Comparison of ENCODE assay signal across 9 mouse cellular contexts in genomic region chr4:123254617-123255016, GRCm38 (mm10). TPM values are rescaled to one million over a fixed set of nuclear protein-coding genes. Genes with fewer than 3 reads are reported as not detected.
A peak's percentile ranks its signal among the peaks of the same experiment; 100 is the strongest.
DNase-seq lines count a peak whose midpoint lies in the region; ATAC-seq and TF ChIP-seq lines count a peak whose summit lies in the region.
"Had no signal": no experiment of that assay in that cellular context is flagged by ENCODE, and none has a peak within 500 bp of the region (broad histone marks: within the 10 kb centered on the region; RNA-seq: fewer than 3 reads in every experiment).

No protein-coding gene starts in this region.

- H3K4me3 ChIP-seq in heart, adult 2 months = no peak overlapping the region
- no peak overlapping the region for H3K4me3 ChIP-seq in thymus, adult 2 months (ENCODE audit: control insufficient read depth, insufficient read depth, low read length)
- no peak overlapping the region for H3K4me3 ChIP-seq in forebrain, embryonic 15.5 days
- H3K4me3 ChIP-seq in midbrain, embryonic 14.5 days (replicated peaks; ENCODE audit: low read depth, low read length) = no peak overlapping the region
- H3K4me3 ChIP-seq: megakaryocyte, embryonic 14.5 days had no signal

- intact Hi-C loops in heart, adult 2 months (cut with DNase I) = loop anchor here (1.0 to 5.0 kb wide), 2 partner anchors 35 to 97 kb away; no protein-coding TSS in a partner anchor

- no peaks in the 10 kb centered on the region for H3K9me3 ChIP-seq in forebrain, embryonic 15.5 days
- no peaks in the 10 kb centered on the region for H3K9me3 ChIP-seq in midbrain, embryonic 14.5 days (ENCODE audit: control insufficient read depth, low read length)

- no peak overlapping the region for H3K27ac ChIP-seq in heart, adult 2 months
- no peak overlapping the region for H3K27ac ChIP-seq in thymus, adult 2 months (ENCODE audit: control insufficient read depth, insufficient read depth, low read length)
- H3K27ac ChIP-seq in forebrain, embryonic 15.5 days (replicated peaks) = no peak overlapping the region
- H3K27ac ChIP-seq in midbrain, embryonic 14.5 days (replicated peaks; ENCODE audit: low read depth, low read length) = no peak overlapping the region

- TF ChIP-seq EP300 in heart, adult 2 months (IDR thresholded peaks at IDR 0.05; ENCODE audit: insufficient read depth, low read depth, low read length) = 0 out of 2 replicates have a peak, but pooled peaks have one; percentile 22

- 9% methylated on average over 5 of the region's 5 CpGs for WGBS in heart, adult 2 months
- 12% methylated on average over 5 of the region's 5 CpGs for WGBS in thymus, adult 2 months
- 16% methylated on average over 5 of the region's 5 CpGs for WGBS in forebrain, embryonic 15.5 days
- 13% methylated on average over 5 of the region's 5 CpGs for WGBS in midbrain, embryonic 14.5 days

- TF ChIP-seq CTCF in heart, adult 2 months (IDR thresholded peaks at IDR 0.05) = peak; percentile 84
- no peak for TF ChIP-seq CTCF in thymus, adult 2 months (IDR thresholded peaks at IDR 0.05; ENCODE audit: borderline replicate concordance, control insufficient read depth, extremely low read depth, insufficient read depth, low read length, poor library complexity)

- no peak for DNase-seq in heart, adult 2 months
- DNase-seq in heart, postnatal 4 days = no peak
- peak; percentile 71 for DNase-seq in thymus, postnatal 0 days (ENCODE audit: low spot score)
- DNase-seq in thymus, adult 2 months = no peak
- peak; percentile 88 for DNase-seq in midbrain, embryonic 14.5 days
- no peak for DNase-seq in adrenal gland, adult 8-10 months
- no peak for DNase-seq in ovary, postnatal 14 days (ENCODE audit: low spot score)

- no peak overlapping the region for H3K4me2 ChIP-seq in forebrain, embryonic 15.5 days (replicated peaks)
- H3K4me2 ChIP-seq in midbrain, embryonic 14.5 days (ENCODE audit: low read length) = no peak overlapping the region

- H3K27me3 ChIP-seq in heart, adult 2 months (ENCODE audit: control insufficient read depth, insufficient read depth, low read length) = no peaks in the 10 kb centered on the region
- H3K27me3 ChIP-seq in thymus, adult 2 months (ENCODE audit: control insufficient read depth, insufficient read depth, low read length) = no peaks in the 10 kb centered on the region
- no peaks in the 10 kb centered on the region for H3K27me3 ChIP-seq in forebrain, embryonic 15.5 days
- no peaks in the 10 kb centered on the region for H3K27me3 ChIP-seq in midbrain, embryonic 14.5 days (ENCODE audit: control insufficient read depth, insufficient read depth, low read length)

- ATAC-seq in forebrain, embryonic 15.5 days (replicated peaks) = peak; percentile 57; the same call in 1 of the 2 replicates
- no peak for ATAC-seq in midbrain, embryonic 14.5 days (ENCODE audit: low FRiP score, low TSS enrichment)

- no peaks in the 10 kb centered on the region for H3K79me2 ChIP-seq in heart, adult 2 months (replicated peaks; ENCODE audit: control insufficient read depth, insufficient read depth, low read length)

- H3K9ac ChIP-seq in heart, adult 2 months (ENCODE audit: low read depth, low read length) = no peak overlapping the region
- no peak overlapping the region for H3K9ac ChIP-seq in forebrain, embryonic 15.5 days (replicated peaks)
- H3K9ac ChIP-seq in midbrain, embryonic 14.5 days (replicated peaks; ENCODE audit: low read length) = no peak overlapping the region

- no peak for TF ChIP-seq POLR2A in heart, adult 2 months (IDR thresholded peaks at IDR 0.05; ENCODE audit: insufficient read depth, low read depth, low read length)
- no peak for TF ChIP-seq POLR2A in thymus, adult 2 months (IDR thresholded peaks at IDR 0.05; ENCODE audit: control insufficient read depth, extremely low read depth, insufficient read depth, low read length, poor library complexity)

- H3K4me1 ChIP-seq in heart, adult 2 months (ENCODE audit: control insufficient read depth, insufficient read depth, low read length) = peaks cover 5% of the 10 kb centered on the region
- H3K4me1 ChIP-seq in thymus, adult 2 months (replicated peaks; ENCODE audit: control insufficient read depth, insufficient read depth, low read length) = no peaks in the 10 kb centered on the region
- no peaks in the 10 kb centered on the region for H3K4me1 ChIP-seq in forebrain, embryonic 15.5 days
- H3K4me1 ChIP-seq in midbrain, embryonic 14.5 days (ENCODE audit: control insufficient read depth, insufficient read depth, low read length) = no peaks in the 10 kb centered on the region

- no peaks in the 10 kb centered on the region for H3K36me3 ChIP-seq in heart, adult 2 months (ENCODE audit: control insufficient read depth, insufficient read depth, low read length)
- no peaks in the 10 kb centered on the region for H3K36me3 ChIP-seq in thymus, adult 2 months (ENCODE audit: control insufficient read depth, insufficient read depth, low read length)
- no peaks in the 10 kb centered on the region for H3K36me3 ChIP-seq in forebrain, embryonic 15.5 days
- H3K36me3 ChIP-seq in midbrain, embryonic 14.5 days (ENCODE audit: control insufficient read depth, insufficient read depth, low read length) = no peaks in the 10 kb centered on the region

RNA-seq across cellular contexts. Expression of gene Pabpc4, which starts 7.5 kb away (rescaled TPM):
- 100 to 1,000 TPM; 336 to 376 TPM for total RNA-seq in heart, adult 2 months (2021)
- 207 and 299 TPM in 2 replicates for polyA plus RNA-seq in heart, adult 2 months (2012; rRNA removed)
- 100 to 1,000 TPM; 246 to 255 TPM for total RNA-seq in heart, postnatal 4 days (2021)
- polyA plus RNA-seq in thymus, postnatal 0 days (2015; fragmentation: Nextera tagmentation; extraction: Ambion mirVana) = 26.1 and 26.4 TPM in 2 replicates
- polyA plus RNA-seq in thymus, adult 2 months (2012; rRNA removed) = 146 and 174 TPM in 2 replicates
- 28.4 and 32.0 TPM in 2 replicates for polyA plus RNA-seq in forebrain, embryonic 15.5 days (2015; fragmentation: Nextera tagmentation; extraction: Ambion mirVana)
- 31.3 and 33.6 TPM in 2 replicates for polyA plus RNA-seq in midbrain, embryonic 14.5 days (2014; fragmentation: Nextera tagmentation; extraction: Ambion mirVana)
- 10 to 100 TPM; 82.8 to 96.1 (median 90.0) TPM for total RNA-seq in adrenal gland, adult 8-10 months (2022)

RNA-seq across cellular contexts. Expression of gene Heyl, which starts 21.3 kb away (rescaled TPM):
- 10 to 100 TPM; 15.8 to 16.5 TPM for total RNA-seq in heart, adult 2 months (2021)
- 16.8 and 21.3 TPM in 2 replicates for polyA plus RNA-seq in heart, adult 2 months (2012; rRNA removed)
- 10 to 100 TPM; 26.9 to 28.3 TPM for total RNA-seq in heart, postnatal 4 days (2021)
- 2.3 and 3.7 TPM in 2 replicates for polyA plus RNA-seq in thymus, postnatal 0 days (2015; fragmentation: Nextera tagmentation; extraction: Ambion mirVana)
- 4.1 and 4.3 TPM in 2 replicates for polyA plus RNA-seq in thymus, adult 2 months (2012; rRNA removed)
- 4.3 TPM in 2 replicates for polyA plus RNA-seq in forebrain, embryonic 15.5 days (2015; fragmentation: Nextera tagmentation; extraction: Ambion mirVana)
- polyA plus RNA-seq in midbrain, embryonic 14.5 days (2014; fragmentation: Nextera tagmentation; extraction: Ambion mirVana) = 3.0 and 7.3 TPM in 2 replicates
- total RNA-seq in adrenal gland, adult 8-10 months (2022) = 10 to 100 TPM in 2 of 4 experiments, 1 to 10 TPM in 2; 4.6 to 13.5 (median 8.9) TPM

RNA-seq across cellular contexts. Expression of gene Nt5c1a, which starts 53.3 kb away (rescaled TPM):
- 10 to 100 TPM; 50.8 to 57.6 TPM for total RNA-seq in heart, adult 2 months (2021)
- polyA plus RNA-seq in heart, adult 2 months (2012; rRNA removed) = 19.6 and 41.6 TPM in 2 replicates
- total RNA-seq in heart, postnatal 4 days (2021) = 10 to 100 TPM; 21.3 to 24.6 TPM
- polyA plus RNA-seq in thymus, postnatal 0 days (2015; fragmentation: Nextera tagmentation; extraction: Ambion mirVana) = not detected in 2 replicates
- 0.14 and 1.3 TPM in 2 replicates for polyA plus RNA-seq in thymus, adult 2 months (2012; rRNA removed)
- polyA plus RNA-seq in forebrain, embryonic 15.5 days (2015; fragmentation: Nextera tagmentation; extraction: Ambion mirVana) = 0.15 TPM in 1 of 2 replicates, not detected in the other
- polyA plus RNA-seq in midbrain, embryonic 14.5 days (2014; fragmentation: Nextera tagmentation; extraction: Ambion mirVana) = not detected in 2 replicates
- 100 to 1,000 TPM in 2 of 4 experiments, 10 to 100 TPM in 2; 65.4 to 137 (median 88.0) TPM for total RNA-seq in adrenal gland, adult 8-10 months (2022)

Comparison
In these comparisons a context has a peak if more than half of its experiments do, and no peak if none do; other contexts are left out.
1. DNase-seq: peak in thymus, postnatal 0 days (single experiment) and midbrain, embryonic 14.5 days (single experiment); none in heart, adult 2 months (0 of 2), heart, postnatal 4 days (single experiment), thymus, adult 2 months (single experiment), adrenal gland, adult 8-10 months (single experiment) and ovary, postnatal 14 days (single experiment).